Mouse (Mus musculus) forebrain, embryonic 11.5 days (tissue): ENCODE data around the gene Lck. TPM values are rescaled to one million over a fixed set of nuclear protein-coding genes. Genes with fewer than 3 reads are reported as not detected.

ENCODE experiments used
- ATAC-seq: fragments of 200-750 bp; cut with Nextera tagmentation; replicated peaks from 2 replicates; pipeline ENCODE4 v1.8.0; 2017; ENCODE audit warnings: moderate TSS enrichment; ENCODE audit not compliant: low FRiP score
- DNase-seq: peaks from one replicate; pipeline ENCODE4 v3.0.0-alpha.2; 2017; ENCODE audit warnings: low spot score
- H3K27ac ChIP-seq: fragments of 300-500 bp; sonication (generic); 2 replicates; pipeline ENCODE4 v1.5.1; 2014; ENCODE audit warnings: low read depth, low read length
- H3K27me3 ChIP-seq: fragments of 300-500 bp; sonication (generic); 2 replicates; pipeline ENCODE4 v1.6.1; 2014; ENCODE audit warnings: mild to moderate bottlenecking, low read length, mixed read lengths; ENCODE audit not compliant: control insufficient read depth, insufficient read depth
- H3K36me3 ChIP-seq: fragments of 300-500 bp; sonication (generic); 2 replicates; pipeline ENCODE4 v1.6.1; 2014; ENCODE audit warnings: mild to moderate bottlenecking, low read length, moderate library complexity, mixed read lengths; ENCODE audit not compliant: control insufficient read depth, insufficient read depth
- H3K4me1 ChIP-seq: fragments of 300-500 bp; sonication (generic); replicated peaks from 2 replicates; pipeline ENCODE4 v1.6.1; 2014; ENCODE audit warnings: low read length, mixed read lengths; ENCODE audit not compliant: control insufficient read depth, insufficient read depth
- H3K4me2 ChIP-seq: fragments of 300-500 bp; sonication (generic); 2 replicates; pipeline ENCODE4 v1.6.1; 2014; ENCODE audit warnings: low read depth, mild to moderate bottlenecking, low read length, moderate library complexity, mixed read lengths; ENCODE audit not compliant: severe bottlenecking
- H3K4me3 ChIP-seq: fragments of 300-500 bp; sonication (generic); 2 replicates; pipeline ENCODE4 v1.5.1; 2014; ENCODE audit warnings: low read depth, low read length
- H3K9ac ChIP-seq: fragments of 300-500 bp; sonication (generic); 2 replicates; pipeline ENCODE4 v1.6.1; 2014; ENCODE audit warnings: low read length
- H3K9me3 ChIP-seq: fragments of 300-500 bp; sonication (generic); 2 replicates; pipeline ENCODE4 v1.6.1; 2016; ENCODE audit warnings: low read length, mixed read lengths; ENCODE audit not compliant: control insufficient read depth
- WGBS: fragments of 180-500 bp; shearing (Covaris S2); extraction: QIAGEN DNeasy Blood & Tissue Kit; methylation state at CpG from one replicate; pipeline ENCODE4 v1.1.7; 2014; 5-methylcytosine and 5-hydroxymethylcytosine counted together
- microRNA-seq: library from miRNA; unstranded; fragments of <30 nt; microRNA quantifications from one replicate; pipeline ENCODE4, GENCODE M21; 2016; ENCODE audit not compliant: insufficient number of aligned reads
- polyA plus RNA-seq: library from polyadenylated mRNA; unstranded; fragments of >200 nt; fragmentation: Nextera tagmentation; extraction: Ambion mirVana; gene quantifications from 2 replicates; pipeline ENCODE4 v1.2.1, GENCODE M21; 2014

Gene Lck
- polyA plus RNA-seq, 1 experiment from 2014 or later: 13.8 TPM

DNA sequence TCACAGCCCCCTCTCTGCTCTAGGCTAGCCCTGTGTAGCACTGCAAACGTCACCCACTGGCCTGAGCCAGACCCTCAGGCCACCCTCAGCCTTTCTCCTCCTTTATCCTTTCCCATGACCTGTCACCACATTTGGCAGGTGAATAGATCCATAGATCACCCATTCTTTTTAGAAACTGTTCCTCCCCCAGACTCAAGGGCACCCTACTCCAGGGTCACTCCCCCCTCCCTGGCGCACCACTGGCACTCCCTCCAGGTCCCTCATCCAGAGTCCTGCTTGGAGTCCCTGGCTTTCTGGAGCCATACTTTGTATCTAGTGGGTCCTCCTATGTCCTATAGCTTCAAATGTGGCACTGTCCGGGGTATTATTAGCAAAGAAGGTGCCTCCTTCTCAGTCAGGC is 67.9 kb downstream of the Lck start:
- H3K9ac ChIP-seq: no peak overlapping the region
- WGBS: 76% methylated on average over 3 of the region's 3 CpGs
- no peaks in the 10 kb centered on the region for H3K36me3 ChIP-seq
- no peak overlapping the region for H3K27ac ChIP-seq
- ATAC-seq: no peak
- no peaks in the 10 kb centered on the region for H3K9me3 ChIP-seq
- H3K4me1 ChIP-seq: no peaks in the 10 kb centered on the region
- DNase-seq: no peak
- H3K27me3 ChIP-seq: no peaks in the 10 kb centered on the region
- no peak overlapping the region for H3K4me3 ChIP-seq
- no peak overlapping the region for H3K4me2 ChIP-seq

DNA sequence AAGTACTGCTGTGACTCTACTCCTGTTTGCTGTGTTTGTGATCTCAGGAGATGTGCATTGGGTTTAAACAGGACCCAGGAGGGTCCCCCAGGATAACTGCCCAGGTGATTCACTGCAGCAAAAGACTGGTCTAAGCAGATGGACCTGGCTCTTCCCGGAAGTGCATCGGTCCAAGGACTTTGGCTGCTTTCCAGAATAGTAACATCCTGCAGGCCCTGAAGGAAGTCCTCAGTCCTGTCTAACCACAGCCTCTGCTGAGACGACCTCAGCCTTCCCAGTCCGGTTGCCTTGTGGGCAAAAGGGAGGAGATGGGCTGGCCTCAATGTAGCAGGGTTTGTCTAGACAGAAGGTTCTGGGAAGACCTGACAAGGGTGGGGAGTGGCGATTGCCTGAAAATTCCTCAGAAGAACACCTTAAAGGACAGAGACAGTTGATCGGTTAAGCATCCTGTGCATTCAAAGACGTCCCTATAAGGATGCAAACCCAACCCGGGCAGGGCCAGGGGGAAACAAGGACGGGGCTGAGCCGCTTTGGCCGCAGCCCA is 70.5 kb downstream of the Lck start:
- 81% methylated on average over 11 of the region's 11 CpGs for WGBS
- DNase-seq: no peak
- no peak overlapping the region for H3K27ac ChIP-seq
- H3K4me1 ChIP-seq: no peaks in the 10 kb centered on the region
- no peak overlapping the region for H3K4me3 ChIP-seq
- no peak for ATAC-seq
- no peak overlapping the region for H3K9ac ChIP-seq
- no peaks in the 10 kb centered on the region for H3K36me3 ChIP-seq
- H3K9me3 ChIP-seq: no peaks in the 10 kb centered on the region
- H3K27me3 ChIP-seq: no peaks in the 10 kb centered on the region
- no peak overlapping the region for H3K4me2 ChIP-seq

DNA sequence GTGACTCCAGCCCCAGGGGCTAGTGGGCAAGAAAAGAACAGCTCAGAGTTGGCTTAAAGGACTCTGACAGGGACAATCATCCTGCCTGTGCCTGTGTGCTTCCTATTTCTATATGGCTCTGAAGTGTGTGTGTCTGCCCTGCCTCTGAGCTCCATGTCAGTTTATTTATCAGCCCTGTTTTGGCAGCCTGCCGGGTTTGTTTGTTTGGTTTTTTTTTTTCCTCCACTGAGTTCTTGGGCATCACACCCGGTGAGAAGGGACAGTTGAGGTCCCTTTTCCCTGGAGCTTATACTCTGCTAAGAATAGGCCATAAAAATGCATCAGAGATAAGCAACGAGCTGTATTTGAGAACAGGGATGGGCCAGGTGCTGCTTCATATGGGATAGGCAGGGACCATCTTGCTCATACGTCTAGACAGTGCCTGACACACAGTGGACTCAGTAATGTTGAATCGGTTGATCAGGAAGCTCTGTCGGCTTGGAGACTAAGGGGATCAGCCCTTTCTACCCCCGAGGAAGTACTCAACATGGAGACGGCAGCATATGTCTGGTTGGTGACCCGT is 71.0 kb downstream of the Lck start:
- DNase-seq: no peak
- Histone ChIP-seq H3K9me3 (no peaks in the 10 kb centered on the region), H3K27me3 (no peaks in the 10 kb centered on the region), H3K36me3 (no peaks in the 10 kb centered on the region), H3K9ac (no peak overlapping the region), H3K4me2 (no peak overlapping the region), H3K4me1 (no peaks in the 10 kb centered on the region), H3K4me3 (no peak overlapping the region), H3K27ac (no peak overlapping the region)
- WGBS: 84% methylated on average over 9 of the region's 9 CpGs
- ATAC-seq: no peak

GRCm38 (mm10) chr4:129500607-129501566 is 72.6 kb downstream of the Lck start:
- Histone ChIP-seq H3K9ac (peak overlapping the region; percentile 70), H3K27me3 (no peaks in the 10 kb centered on the region), H3K27ac (peak overlapping the region; percentile 60), H3K4me3 (peak overlapping the region; percentile 39), H3K4me1 (peaks cover 9% of the 10 kb centered on the region; the same call in 1 of the 2 replicates), H3K9me3 (no peaks in the 10 kb centered on the region), H3K4me2 (peak overlapping the region; percentile 78), H3K36me3 (no peaks in the 10 kb centered on the region)
- 3% methylated on average over 40 of the region's 49 CpGs for WGBS
- ATAC-seq: peak; percentile 94
- DNase-seq: peak; percentile 98

DNA sequence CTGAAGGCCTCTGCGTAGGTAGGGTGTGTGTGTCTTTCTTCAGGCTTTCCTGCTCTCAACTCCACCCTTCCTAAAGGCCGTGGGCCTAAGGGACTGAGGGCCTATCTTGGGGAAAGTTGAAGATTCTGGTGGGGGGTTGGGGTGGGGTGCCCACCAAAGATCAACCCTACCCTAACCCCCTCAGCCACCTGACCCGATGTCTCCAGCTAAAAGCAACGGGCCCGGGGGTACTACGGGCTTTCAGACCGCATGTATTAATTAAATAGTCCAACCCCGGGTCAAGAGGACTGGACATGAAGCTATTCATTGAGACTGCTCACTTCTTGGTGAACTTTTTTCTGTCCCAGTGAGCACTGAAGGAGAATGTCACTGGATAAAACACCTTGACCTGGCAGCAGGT is 73.4 kb downstream of the Lck start:
- Histone ChIP-seq H3K36me3 (no peaks in the 10 kb centered on the region), H3K9me3 (no peaks in the 10 kb centered on the region), H3K4me1 (peaks cover 9% of the 10 kb centered on the region; the same call in 1 of the 2 replicates), H3K9ac (peak overlapping the region; percentile 70), H3K4me3 (peak overlapping the region; percentile 39; the same call in 1 of the 2 replicates), H3K4me2 (peak overlapping the region; percentile 78), H3K27ac (no peak overlapping the region; the same call in 1 of the 2 replicates), H3K27me3 (no peaks in the 10 kb centered on the region)
- WGBS: 79% methylated on average over 8 of the region's 8 CpGs
- no peak for ATAC-seq
- no peak for DNase-seq

DNA sequence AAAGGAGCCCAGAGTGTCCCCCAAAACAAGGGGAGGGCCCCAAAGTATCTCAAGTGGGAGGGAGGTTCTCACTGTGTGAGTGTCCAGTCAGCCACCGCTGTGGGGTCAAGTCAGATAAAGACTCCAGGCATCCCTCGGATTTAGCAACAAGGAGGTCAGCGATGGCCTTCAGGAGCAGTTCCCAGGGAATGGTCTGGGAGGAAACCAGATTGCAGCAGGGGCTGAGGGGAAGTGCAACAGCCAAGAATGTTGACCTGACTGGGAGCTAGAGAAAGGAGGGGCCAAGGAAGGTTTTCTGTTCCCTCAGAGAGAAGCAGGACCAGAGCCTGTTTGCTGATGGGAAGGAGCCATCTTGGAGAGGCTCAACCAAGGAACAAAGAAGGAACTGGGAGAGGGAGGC is 74.5 kb downstream of the Lck start:
- ATAC-seq (no peak), DNase-seq (no peak)
- Histone ChIP-seq H3K4me1 (peaks cover 9% of the 10 kb centered on the region; the same call in 1 of the 2 replicates), H3K9me3 (no peaks in the 10 kb centered on the region), H3K27me3 (no peaks in the 10 kb centered on the region), H3K36me3 (no peaks in the 10 kb centered on the region), H3K4me2 (no peak overlapping the region), H3K27ac (no peak overlapping the region), H3K9ac (no peak overlapping the region), H3K4me3 (no peak overlapping the region)
- 69% methylated on average over 3 of the region's 3 CpGs for WGBS

Small RNA genes lying within 50 kb of the gene (microRNA-seq; reads per million reads assigned to microRNA genes)
- not detected for gene Mir8119

Other genes with a start within 250 kb of the Lck start
- 508 and 555 TPM in 2 replicates for gene Rbbp4, start 238.3 kb downstream of the Lck start, polyA plus RNA-seq
- 44.9 and 46.2 TPM in 2 replicates for gene Zbtb8os, start 237.9 kb downstream of the Lck start, polyA plus RNA-seq
- gene Zbtb8a, start 195.5 kb downstream of the Lck start, polyA plus RNA-seq: 8.3 TPM in 2 replicates
- gene Zbtb8b, start 132.8 kb downstream of the Lck start, polyA plus RNA-seq: 1.6 and 1.8 TPM in 2 replicates
- gene Bsdc1, start 112.1 kb downstream of the Lck start, polyA plus RNA-seq: 24.9 and 25.3 TPM in 2 replicates
- not detected in 2 replicates for gene Tssk3, start 82.6 kb downstream of the Lck start, polyA plus RNA-seq
- gene Fam229a, start 82.5 kb downstream of the Lck start, polyA plus RNA-seq: not detected in 2 replicates
- 1,728 and 1,922 TPM in 2 replicates for gene Marcksl1, start 60.1 kb downstream of the Lck start, polyA plus RNA-seq
- 262 and 282 TPM in 2 replicates for gene Hdac1, start 30.9 kb downstream of the Lck start, polyA plus RNA-seq
- gene Fam167b, start 4.9 kb upstream of the Lck start, polyA plus RNA-seq: 0.71 and 1.1 TPM in 2 replicates
- 251 and 272 TPM in 2 replicates for gene Eif3i, start 27.0 kb upstream of the Lck start, polyA plus RNA-seq
- 188 and 192 TPM in 2 replicates for gene Tmem234, start 27.0 kb upstream of the Lck start, polyA plus RNA-seq
- gene Dcdc2b, start 40.6 kb upstream of the Lck start, polyA plus RNA-seq: 2.5 and 2.6 TPM in 2 replicates
- gene Iqcc, start 45.5 kb upstream of the Lck start, polyA plus RNA-seq: 25.4 and 27.2 TPM in 2 replicates
- gene Ccdc28b, start 50.3 kb upstream of the Lck start, polyA plus RNA-seq: 57.6 and 66.1 TPM in 2 replicates
- 109 and 115 TPM in 2 replicates for gene Txlna, start 67.4 kb upstream of the Lck start, polyA plus RNA-seq
- 12.0 and 13.9 TPM in 2 replicates for gene Kpna6, start 99.1 kb upstream of the Lck start, polyA plus RNA-seq
- gene Tmem39b, start 123.2 kb upstream of the Lck start, polyA plus RNA-seq: 50.0 and 53.2 TPM in 2 replicates
- 183 and 185 TPM in 2 replicates for gene Khdrbs1, start 168.7 kb upstream of the Lck start, polyA plus RNA-seq
- gene Ptp4a2, start 237.6 kb upstream of the Lck start, polyA plus RNA-seq: 355 and 395 TPM in 2 replicates